Mouse (Mus musculus): ENCODE data around the gene Zfp788.
"Not testable (repeated sequence)": the region's sequence is repeated elsewhere in the genome, so short reads cannot be mapped to it uniquely, and the experiment has no call there.

Zfp788 gene

DNA sequence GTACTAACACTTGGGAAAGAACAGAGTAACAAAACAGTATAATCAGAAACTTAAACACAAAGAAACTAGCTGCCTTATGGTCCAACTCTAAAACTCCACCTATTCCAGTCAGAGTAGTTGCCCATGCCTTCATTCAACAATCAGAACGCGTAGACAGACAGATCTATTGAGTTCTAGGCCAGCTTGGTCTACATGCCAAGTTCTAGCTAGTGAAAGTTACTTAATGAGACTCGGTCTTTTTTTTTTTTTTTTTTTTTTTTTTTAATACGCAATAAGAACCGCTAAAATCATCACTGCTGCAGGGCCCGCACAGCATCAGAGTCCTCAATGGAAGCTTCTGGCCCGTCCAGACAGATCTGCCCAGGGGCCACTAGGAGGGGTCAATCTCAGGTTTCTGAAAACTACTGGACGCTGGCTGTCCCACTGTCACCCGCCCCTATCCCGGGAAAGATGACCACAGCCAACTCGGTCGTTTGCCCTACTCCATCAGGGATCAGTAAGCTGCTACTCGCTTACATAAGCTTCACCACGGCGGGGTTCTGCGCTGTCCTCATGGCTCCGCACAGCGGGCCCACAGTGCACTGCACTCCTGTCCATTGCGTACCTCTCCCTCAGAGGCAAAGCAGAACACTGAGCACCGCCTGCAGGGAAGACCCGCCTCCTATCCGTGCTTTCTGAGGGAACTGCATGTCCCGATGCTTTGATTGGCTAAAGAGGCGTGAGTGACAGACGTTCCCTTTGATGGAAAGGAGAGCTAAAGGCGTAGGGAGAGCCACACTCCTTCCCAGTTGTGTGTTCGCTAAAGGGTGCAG is at the start of gene Zfp788:
Gene Zfp788, plus strand, starts transcription at position 795 of the 812 bp plus-strand sequence.
- peak; percentile 94 to 98 for DNase-seq

DNA sequence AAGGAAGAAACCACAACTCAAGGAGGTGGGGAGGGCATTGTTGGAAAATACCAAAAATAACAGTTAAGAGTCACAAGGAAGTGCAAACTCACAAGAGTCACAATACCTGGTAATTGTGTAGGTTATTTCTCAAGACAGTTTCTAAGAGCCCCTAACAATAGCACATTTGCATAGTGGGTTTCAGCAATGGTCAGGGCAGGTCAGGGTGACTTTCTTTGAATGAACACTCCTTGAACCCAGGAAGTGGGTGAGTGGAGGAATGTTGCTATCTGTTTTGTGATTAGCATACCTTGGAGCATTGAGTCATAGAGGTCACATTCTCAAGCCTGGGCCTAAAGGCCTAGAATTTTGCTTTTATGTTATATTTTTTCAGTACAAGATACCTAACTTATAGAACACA is 45.2 kb upstream of the Zfp788 start:
- DNase-seq, result not testable (repeated sequence)

DNA sequence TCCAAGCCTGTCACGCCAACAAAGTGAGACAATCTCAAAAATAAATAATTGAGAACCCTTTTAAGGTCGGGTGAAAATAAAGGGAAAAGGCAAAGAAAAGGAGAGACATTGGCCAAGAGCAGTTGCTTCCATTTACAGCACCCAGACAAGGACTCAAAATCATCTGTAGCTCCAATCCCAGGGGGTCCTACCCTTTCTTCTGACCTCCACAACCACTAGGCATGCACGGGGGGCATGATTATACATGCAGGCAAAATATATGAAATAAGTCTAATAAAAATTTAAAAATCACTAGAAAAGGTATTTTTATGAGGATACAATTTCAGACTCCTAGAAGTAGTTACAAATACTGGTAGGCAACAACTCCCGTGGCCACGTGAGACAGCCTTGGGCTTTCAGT is 34.4 kb upstream of the Zfp788 start:
- DNase-seq, result no peak

DNA sequence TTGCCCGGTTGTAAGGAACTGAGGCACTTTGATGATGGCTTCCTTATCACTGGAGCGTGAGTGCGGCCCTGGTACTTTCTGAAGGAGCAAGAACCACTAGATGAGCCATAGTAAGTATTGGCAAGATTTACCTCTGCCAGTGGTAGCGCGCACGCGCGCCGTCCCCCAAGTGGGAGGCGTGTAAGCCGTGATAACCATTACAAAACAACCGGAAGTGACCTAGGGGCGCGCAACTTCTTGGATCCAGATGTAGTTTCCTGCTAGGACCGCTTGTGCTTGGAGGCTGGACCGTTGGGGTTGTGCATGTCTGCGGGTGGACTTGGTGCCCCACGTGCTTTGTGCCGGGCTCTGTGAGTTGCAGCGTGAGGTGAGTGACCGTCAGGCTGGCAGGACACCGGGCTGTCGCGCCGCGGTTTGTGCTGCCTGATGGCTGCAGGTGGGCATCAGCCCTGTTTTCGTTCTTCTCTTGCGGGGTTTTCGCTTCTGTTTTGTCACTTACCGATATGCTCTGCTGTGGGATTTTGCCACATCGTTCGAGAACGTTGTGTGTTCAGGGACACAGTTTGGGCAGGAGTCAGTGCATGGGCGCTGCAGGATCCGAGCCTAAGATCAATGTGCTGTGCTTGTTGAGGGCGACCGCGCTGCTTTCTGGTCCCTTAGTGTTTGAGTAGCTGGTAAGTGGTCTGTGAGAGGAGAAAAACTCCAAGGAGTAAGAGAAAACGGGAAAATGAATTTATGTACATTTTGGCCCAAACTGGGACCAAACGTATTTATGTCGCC is 33.8 kb upstream of the Zfp788 start, which contains the start of gene 2610021A01Rik:
Gene 2610021A01Rik, plus strand, starts transcription at position 197 of the 780 bp plus-strand sequence.
- DNase-seq, result peak; percentile 95 to 97

DNA sequence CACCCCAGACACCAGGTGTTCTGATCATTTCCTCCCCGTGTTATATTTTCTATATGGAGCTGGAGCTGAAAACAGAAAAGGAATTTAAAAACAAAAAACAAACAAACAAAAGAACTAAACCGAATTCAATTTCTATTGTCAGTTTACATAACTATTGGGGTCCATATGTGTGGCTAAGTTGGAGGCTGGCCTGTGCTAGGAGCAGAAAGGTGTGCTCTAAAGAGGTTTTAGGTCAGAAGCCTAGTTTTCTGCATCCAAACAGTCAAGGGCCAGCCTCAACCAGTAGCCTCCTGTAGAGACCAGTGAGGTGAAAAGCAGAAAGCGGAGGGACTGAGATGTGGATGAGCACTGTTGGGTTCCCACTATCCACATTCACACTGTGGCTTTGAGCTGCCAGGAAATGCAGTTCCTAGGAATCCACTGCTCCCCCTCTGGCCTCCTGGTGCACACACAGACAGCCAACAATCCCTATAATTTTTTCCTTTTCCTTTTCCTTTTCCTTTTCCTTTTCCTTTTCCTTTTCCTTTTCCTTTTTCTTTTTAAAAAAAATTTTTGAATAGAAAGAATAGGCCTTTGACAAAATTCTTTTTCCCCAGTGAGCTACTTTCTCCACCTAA is 33.0 kb upstream of the Zfp788 start:
- peak in 1 of 2 experiments; percentile 13 for DNase-seq

DNA sequence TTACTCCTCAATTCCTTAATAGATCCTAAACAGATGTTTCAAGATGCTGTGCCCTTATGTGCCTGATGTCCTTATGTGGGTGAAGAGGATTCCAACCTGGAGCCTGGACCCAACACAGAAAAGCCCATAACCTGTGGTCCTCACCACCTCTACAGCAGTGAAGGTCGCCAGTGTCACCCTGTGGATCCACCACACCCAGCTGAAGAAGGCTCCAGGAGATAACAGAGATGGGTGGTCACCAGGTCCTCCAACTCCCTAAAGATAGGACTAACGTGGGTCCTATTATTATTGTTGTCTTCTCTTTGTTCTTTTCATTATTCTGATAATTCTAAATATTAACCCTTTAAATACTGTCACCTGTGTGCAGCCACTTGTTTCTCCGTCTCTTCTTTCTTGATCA is 21.3 kb upstream of the Zfp788 start:
- no peak for DNase-seq

DNA sequence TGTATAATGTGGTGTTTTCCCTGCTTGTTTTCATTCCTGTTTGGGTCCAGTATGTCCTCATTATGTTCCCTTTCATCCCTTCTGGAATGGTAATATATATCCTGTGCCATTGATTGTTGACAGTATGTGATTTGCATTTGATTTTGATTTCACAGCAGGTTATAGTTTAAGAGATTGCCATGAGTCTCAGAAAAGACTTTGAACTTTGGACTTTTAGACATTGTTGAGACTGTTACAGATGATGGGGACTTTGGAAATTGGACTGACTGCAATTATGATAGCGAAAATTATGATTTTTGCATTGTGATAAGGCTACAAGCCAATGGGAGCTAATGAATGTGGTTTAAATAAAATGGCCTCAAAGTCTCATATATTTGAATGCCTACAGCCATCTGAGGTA is 16.8 kb upstream of the Zfp788 start:
- not testable (repeated sequence) for DNase-seq

DNA sequence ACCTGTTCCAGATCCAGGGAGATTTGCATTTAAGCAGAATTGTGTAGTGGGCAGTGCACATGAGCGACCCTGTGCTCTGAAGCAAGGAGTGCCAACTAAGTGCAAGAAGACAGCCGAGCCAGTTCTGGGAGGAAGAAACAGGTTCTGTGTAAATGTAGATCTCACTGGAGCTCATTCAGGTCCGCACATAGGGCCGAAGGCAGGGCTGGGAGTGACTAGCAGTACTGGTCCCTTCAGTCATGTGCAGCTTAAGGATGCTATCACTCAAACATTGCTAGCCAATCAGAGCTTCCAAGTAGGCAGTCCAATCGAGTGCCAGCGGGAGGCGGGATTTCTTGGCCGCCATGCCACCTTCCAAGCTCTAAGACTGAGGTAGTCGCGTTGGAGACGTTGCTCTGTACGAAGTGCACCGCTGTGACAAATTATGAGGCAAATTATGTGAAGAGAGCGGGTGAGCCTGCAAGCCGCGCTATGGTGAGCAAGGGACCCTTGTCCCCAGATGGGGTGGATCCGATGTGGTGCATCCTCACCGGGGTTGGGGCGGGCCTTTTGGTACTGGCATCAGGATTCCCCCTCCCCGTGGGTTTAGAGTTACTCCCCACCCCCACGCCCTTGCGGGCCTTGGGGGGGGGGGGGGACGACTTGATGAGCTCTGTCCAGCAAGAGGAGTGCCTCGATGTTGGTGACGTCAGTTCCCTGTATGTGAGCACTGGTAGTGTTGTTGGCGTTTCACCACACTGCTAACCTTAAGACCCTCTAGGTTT is 400 bp downstream of the Zfp788 start:
- DNase-seq, result peak; percentile 91 to 95

DNA sequence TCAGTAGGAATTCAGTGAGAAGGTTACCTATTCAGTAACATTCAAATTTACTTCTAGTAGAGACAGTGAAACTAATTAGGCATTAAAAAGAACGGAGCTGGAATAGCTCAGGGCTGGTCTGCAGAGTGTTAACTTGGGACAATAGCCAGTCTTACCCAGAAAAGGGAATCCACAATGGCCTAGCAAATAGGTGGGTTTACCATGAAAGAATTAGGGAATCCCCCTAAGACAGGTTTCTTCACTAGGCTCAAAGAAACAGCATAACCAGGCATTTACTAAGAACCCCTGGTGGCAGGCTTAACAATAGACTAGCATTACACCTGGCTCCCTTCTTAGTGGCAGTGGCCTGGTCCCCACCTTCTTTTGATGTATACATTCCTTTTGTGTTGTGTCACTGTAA is 41.3 kb downstream of the Zfp788 start:
- DNase-seq, result not testable (repeated sequence)

Data from kidney, postnatal 36 days (tissue).